ENCODE assay signal across 8 mouse cellular contexts in the genomic region with DNA sequence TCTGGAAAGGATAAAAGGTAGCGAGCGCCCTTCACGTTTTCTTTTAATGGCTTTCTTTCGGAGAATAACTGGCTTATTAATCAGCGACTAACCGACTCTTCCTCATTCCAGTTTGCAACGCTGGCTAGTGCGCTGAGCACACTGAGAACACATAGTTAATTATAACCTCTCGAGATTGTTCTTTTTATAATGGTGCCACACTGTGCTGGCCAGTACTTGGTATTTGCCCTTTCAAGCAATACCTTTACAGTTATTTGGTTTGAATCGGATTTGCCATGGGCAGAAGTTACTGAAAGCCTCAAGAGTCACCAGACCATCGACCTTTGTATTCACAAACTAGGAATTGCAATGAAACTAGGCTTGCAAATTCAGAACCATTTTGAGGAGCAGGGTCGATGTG. TPM values are rescaled to one million over a fixed set of nuclear protein-coding genes. Genes with fewer than 3 reads are reported as not detected.
DNase-seq lines count a peak whose midpoint lies in the region; ATAC-seq and TF ChIP-seq lines count a peak whose summit lies in the region.

No protein-coding gene starts in this region.

- TF ChIP-seq POLR2A in bone marrow macrophage, adult 2 months (IDR thresholded peaks at IDR 0.05; ENCODE audit: borderline replicate concordance, low read depth, low read length), result no peak

- intact Hi-C loops in heart, postnatal 10 days (cut with DNase I), result no loop called here

- peak overlapping the region; percentile 90 for H3K9ac ChIP-seq in heart, embryonic 14.5 days (ENCODE audit: low read length)
- peak overlapping the region; percentile 87 for H3K9ac ChIP-seq in hindbrain, embryonic 12.5 days
- H3K9ac ChIP-seq in liver, postnatal 0 days (replicated peaks), result peak overlapping the region; percentile 83

- no peak for TF ChIP-seq EP300 in liver, postnatal 0 days (IDR thresholded peaks at IDR 0.05; ENCODE audit: low read depth)

- no peak for ATAC-seq in heart, embryonic 14.5 days (ENCODE audit: insufficient number of reproducible peaks, insufficient read depth, low FRiP score, low read depth)
- ATAC-seq in hindbrain, embryonic 12.5 days (ENCODE audit: low FRiP score), result peak; percentile 63
- ATAC-seq in liver, postnatal 0 days, result no peak

- no peak for DNase-seq in heart, postnatal 10 days
- no peak for DNase-seq in liver, postnatal 0 days
- no peak for DNase-seq in left cerebral cortex, adult 18-20 months (ENCODE audit: low spot score in 2 of 2)
- no peak for DNase-seq in gastrocnemius, adult 18-20 months (ENCODE audit: low spot score)
- DNase-seq in urinary bladder, postnatal 25 days (ENCODE audit: low spot score), result no peak

- peak overlapping the region; percentile 86 to 100 for H3K4me3 ChIP-seq in heart, embryonic 14.5 days (ENCODE audit: control insufficient read depth in 1 of 2, insufficient read depth in 1 of 2, low read depth in 1 of 2, low read length in 2 of 2)
- H3K4me3 ChIP-seq in bone marrow macrophage, adult 2 months (ENCODE audit: insufficient read depth, low read length), result peak overlapping the region; percentile 86
- H3K4me3 ChIP-seq in hindbrain, embryonic 12.5 days, result peak overlapping the region; percentile 86
- peak overlapping the region; percentile 93 for H3K4me3 ChIP-seq in liver, postnatal 0 days (ENCODE audit: low read depth, low read length)

- no peak for TF ChIP-seq CTCF in bone marrow macrophage, adult 2 months (IDR thresholded peaks at IDR 0.05; ENCODE audit: low read depth, low read length)
- no peak for TF ChIP-seq CTCF in liver, postnatal 0 days (IDR thresholded peaks at IDR 0.05; ENCODE audit: low read depth)

- H3K27me3 ChIP-seq in heart, embryonic 14.5 days (ENCODE audit: control insufficient read depth, insufficient read depth, low read length), result no peaks in the 10 kb centered on the region
- no peaks in the 10 kb centered on the region for H3K27me3 ChIP-seq in hindbrain, embryonic 12.5 days
- H3K27me3 ChIP-seq in liver, postnatal 0 days (ENCODE audit: insufficient read depth, low read length), result no peaks in the 10 kb centered on the region

- peaks cover 23% of the 10 kb centered on the region for H3K36me3 ChIP-seq in heart, embryonic 14.5 days (ENCODE audit: control insufficient read depth, insufficient read depth, low read length)
- H3K36me3 ChIP-seq in hindbrain, embryonic 12.5 days, result peaks cover 17% of the 10 kb centered on the region
- H3K36me3 ChIP-seq in liver, postnatal 0 days (replicated peaks; ENCODE audit: insufficient read depth, low read length), result peaks cover 13% of the 10 kb centered on the region

- peak overlapping the region; percentile 93 to 99 for H3K27ac ChIP-seq in heart, embryonic 14.5 days (replicated peaks in 1 of 2; ENCODE audit: control insufficient read depth in 1 of 2, insufficient read depth in 1 of 2, low read depth in 2 of 2, low read length in 2 of 2)
- H3K27ac ChIP-seq in bone marrow macrophage, adult 2 months (ENCODE audit: insufficient read depth, low read depth, low read length), result peak overlapping the region; percentile 93
- peak overlapping the region; percentile 92 for H3K27ac ChIP-seq in hindbrain, embryonic 12.5 days
- H3K27ac ChIP-seq in liver, postnatal 0 days (ENCODE audit: low read depth), result peak overlapping the region; percentile 94

- H3K4me2 ChIP-seq in heart, embryonic 14.5 days (ENCODE audit: low read length), result peak overlapping the region; percentile 67
- peak overlapping the region; percentile 60 for H3K4me2 ChIP-seq in hindbrain, embryonic 12.5 days (replicated peaks)
- peak overlapping the region; percentile 84 for H3K4me2 ChIP-seq in liver, postnatal 0 days (ENCODE audit: low read depth, low read length)

- H3K9me3 ChIP-seq in heart, embryonic 14.5 days (ENCODE audit: control insufficient read depth, low read length), result no peaks in the 10 kb centered on the region
- H3K9me3 ChIP-seq in hindbrain, embryonic 12.5 days (replicated peaks), result no peaks in the 10 kb centered on the region
- no peaks in the 10 kb centered on the region for H3K9me3 ChIP-seq in liver, postnatal 0 days (ENCODE audit: low read length)

- peaks cover 0 to 10% of the 10 kb centered on the region in 2 experiments; a peak in 2 of 4 replicates for H3K4me1 ChIP-seq in heart, embryonic 14.5 days (ENCODE audit: control insufficient read depth in 2 of 2, insufficient read depth in 2 of 2, low read length in 2 of 2)
- peaks cover 9% of the 10 kb centered on the region for H3K4me1 ChIP-seq in bone marrow macrophage, adult 2 months (ENCODE audit: control insufficient read depth, insufficient read depth, low read length)
- peaks cover 13% of the 10 kb centered on the region for H3K4me1 ChIP-seq in hindbrain, embryonic 12.5 days
- H3K4me1 ChIP-seq in liver, postnatal 0 days (ENCODE audit: insufficient read depth), result peaks cover 16% of the 10 kb centered on the region; the same call in 1 of the 2 replicates

- WGBS in heart, embryonic 14.5 days, result 1% methylated on average over 12 of the region's 12 CpGs
- 2% methylated on average over 12 of the region's 12 CpGs for WGBS in hindbrain, embryonic 12.5 days
- WGBS in liver, postnatal 0 days (ENCODE audit: insufficient replicate concordance), result under 1% methylated on average over 12 of the region's 12 CpGs

RNA-seq across cellular contexts. Expression of a gene that starts 0.7 kb away (rescaled TPM):
- polyA plus RNA-seq in heart, embryonic 14.5 days (2014; fragmentation: Nextera tagmentation; extraction: Ambion mirVana), result 1.2 TPM in 1 of 2 replicates, not detected in the other
- 10 to 100 TPM in 1 of 2 experiments, 1 to 10 TPM in 1; 9.1 to 14.1 TPM for total RNA-seq in heart, postnatal 10 days (2021)
- 3.6 TPM in 1 of 2 replicates, not detected in the other for polyA plus RNA-seq in bone marrow macrophage, adult 2 months (2012; ENCODE audit: insufficient read depth, insufficient read length, missing spikeins)
- polyA plus RNA-seq in hindbrain, embryonic 12.5 days (2016; fragmentation: Nextera tagmentation; extraction: Ambion mirVana), result 1.1 and 2.3 TPM in 2 replicates
- polyA plus RNA-seq in liver, postnatal 0 days (2015; fragmentation: Nextera tagmentation; extraction: Ambion mirVana), result 1.6 and 2.2 TPM in 2 replicates
- 10 to 100 TPM in 1 of 2 experiments, 1 to 10 TPM in 1; 3.2 to 11.0 TPM for total RNA-seq in left cerebral cortex, adult 18-20 months (2021)
- total RNA-seq in gastrocnemius, adult 18-20 months (2021), result 1 to 10 TPM; 7.0 to 8.3 TPM

RNA-seq across cellular contexts. Expression of a gene that starts 0.7 kb away (rescaled TPM):
- polyA plus RNA-seq in heart, embryonic 14.5 days (2014; fragmentation: Nextera tagmentation; extraction: Ambion mirVana), result 21.7 and 22.6 TPM in 2 replicates
- total RNA-seq in heart, postnatal 10 days (2021), result 10 to 100 TPM; 30.3 to 32.5 TPM
- polyA plus RNA-seq in bone marrow macrophage, adult 2 months (2012; ENCODE audit: insufficient read depth, insufficient read length, missing spikeins), result 23.7 and 33.0 TPM in 2 replicates
- polyA plus RNA-seq in hindbrain, embryonic 12.5 days (2016; fragmentation: Nextera tagmentation; extraction: Ambion mirVana), result 37.7 and 40.7 TPM in 2 replicates
- polyA plus RNA-seq in liver, postnatal 0 days (2015; fragmentation: Nextera tagmentation; extraction: Ambion mirVana), result 10.2 and 12.3 TPM in 2 replicates
- 10 to 100 TPM; 38.0 to 39.6 TPM for total RNA-seq in left cerebral cortex, adult 18-20 months (2021)
- 10 to 100 TPM; 16.6 to 22.7 TPM for total RNA-seq in gastrocnemius, adult 18-20 months (2021)

RNA-seq across cellular contexts. Expression of a gene that starts 37.6 kb away (rescaled TPM):
- polyA plus RNA-seq in heart, embryonic 14.5 days (2014; fragmentation: Nextera tagmentation; extraction: Ambion mirVana), result 0.18 TPM in 1 of 2 replicates, not detected in the other
- not detected for total RNA-seq in heart, postnatal 10 days (2021)
- polyA plus RNA-seq in bone marrow macrophage, adult 2 months (2012; ENCODE audit: insufficient read depth, insufficient read length, missing spikeins), result not detected in 2 replicates
- polyA plus RNA-seq in hindbrain, embryonic 12.5 days (2016; fragmentation: Nextera tagmentation; extraction: Ambion mirVana), result 0.44 and 1.3 TPM in 2 replicates
- 0.09 and 0.25 TPM in 2 replicates for polyA plus RNA-seq in liver, postnatal 0 days (2015; fragmentation: Nextera tagmentation; extraction: Ambion mirVana)
- 10 to 100 TPM in 1 of 2 experiments, 1 to 10 TPM in 1; 9.8 to 11.1 TPM for total RNA-seq in left cerebral cortex, adult 18-20 months (2021)
- total RNA-seq in gastrocnemius, adult 18-20 months (2021), result not detected
